Mouse (Mus musculus) liver, embryonic 13.5 days (tissue): ENCODE measurements around the gene Tenm2. TPM values are rescaled to one million over a fixed set of nuclear protein-coding genes. Genes with fewer than 3 reads are reported as not detected.

Experiments used
- ATAC-seq: fragments of 200-750 bp; cut with Nextera tagmentation; 2 replicates; pipeline ENCODE4 v1.8.0; 2017; ENCODE audit warnings: low read depth, mild to moderate bottlenecking, moderate number of reproducible peaks, moderate library complexity
- DNase-seq: peaks from one replicate; pipeline ENCODE4 v3.0.0; 2022
- H3K27ac ChIP-seq: fragments of 300-500 bp; sonication (generic); 2 replicates; pipeline ENCODE4 v1.5.1; 2015; ENCODE audit warnings: moderate library complexity, mild to moderate bottlenecking, inconsistent platforms
- H3K27me3 ChIP-seq: fragments of 300-500 bp; sonication (generic); 2 replicates; pipeline ENCODE4 v1.6.1; 2015; ENCODE audit warnings: mild to moderate bottlenecking, inconsistent platforms
- H3K36me3 ChIP-seq: fragments of 300-500 bp; sonication (generic); 2 replicates; pipeline ENCODE4 v1.6.1; 2015; ENCODE audit warnings: mild to moderate bottlenecking, inconsistent platforms
- H3K4me1 ChIP-seq: fragments of 300-500 bp; sonication (generic); replicated peaks from 2 replicates; pipeline ENCODE4 v1.6.1; 2015; ENCODE audit warnings: inconsistent platforms
- H3K4me2 ChIP-seq: fragments of 300-500 bp; sonication (generic); 2 replicates; pipeline ENCODE4 v1.6.1; 2015; ENCODE audit warnings: inconsistent platforms, mild to moderate bottlenecking, moderate library complexity
- H3K4me3 ChIP-seq: fragments of 300-500 bp; sonication (generic); replicated peaks from 2 replicates; pipeline ENCODE4 v1.5.1; 2015; ENCODE audit warnings: mild to moderate bottlenecking, inconsistent platforms
- H3K9ac ChIP-seq: fragments of 300-500 bp; sonication (generic); 2 replicates; pipeline ENCODE4 v1.6.1; 2015; ENCODE audit warnings: mild to moderate bottlenecking, inconsistent platforms
- H3K9me3 ChIP-seq: fragments of 300-500 bp; sonication (generic); replicated peaks from 2 replicates; pipeline ENCODE4 v1.6.1; 2016; ENCODE audit warnings: inconsistent platforms
- WGBS: fragments of 180-500 bp; shearing (Covaris S2); methylation state at CpG from one replicate; pipeline ENCODE4 v1.1.7; 2015; ENCODE audit not compliant: insufficient replicate concordance; 5-methylcytosine and 5-hydroxymethylcytosine counted together
- polyA plus RNA-seq: library from polyadenylated mRNA; unstranded; fragments of >200 nt; fragmentation: Nextera tagmentation; extraction: Ambion mirVana; gene quantifications from 2 replicates; pipeline ENCODE4 v1.2.1, GENCODE M21; 2015

Tenm2 gene
- polyA plus RNA-seq, 1 experiment from 2014 or later: 0.06 TPM

DNA sequence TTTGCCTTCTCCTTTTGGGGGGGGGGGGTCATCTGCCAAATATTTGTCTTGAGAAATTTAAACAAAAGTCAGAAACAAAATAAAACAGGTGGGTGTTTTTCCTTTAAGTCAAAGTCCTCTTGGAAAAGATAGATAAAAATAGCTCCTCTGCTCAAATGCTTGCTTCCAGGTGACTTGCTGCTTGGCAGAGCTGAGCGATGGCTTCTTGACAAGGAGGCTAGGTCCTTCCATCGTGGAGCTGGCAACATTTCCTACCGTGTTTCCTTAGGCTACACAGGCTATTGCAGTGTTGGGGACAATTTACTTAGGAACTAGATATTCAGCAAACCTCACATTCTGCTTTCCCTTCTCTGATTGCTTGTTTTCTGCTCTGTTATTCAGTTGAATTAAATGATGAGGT, 342.7 kb downstream of the Tenm2 start:
- WGBS: 57% methylated on average over 3 of the region's 3 CpGs
- Histone ChIP-seq H3K27ac (no peak overlapping the region), H3K36me3 (no peaks in the 10 kb centered on the region), H3K27me3 (no peaks in the 10 kb centered on the region), H3K4me3 (no peak overlapping the region), H3K4me2 (no peak overlapping the region), H3K9me3 (no peaks in the 10 kb centered on the region), H3K9ac (no peak overlapping the region), H3K4me1 (no peaks in the 10 kb centered on the region)
- DNase-seq (no peak), ATAC-seq (no peak)

DNA sequence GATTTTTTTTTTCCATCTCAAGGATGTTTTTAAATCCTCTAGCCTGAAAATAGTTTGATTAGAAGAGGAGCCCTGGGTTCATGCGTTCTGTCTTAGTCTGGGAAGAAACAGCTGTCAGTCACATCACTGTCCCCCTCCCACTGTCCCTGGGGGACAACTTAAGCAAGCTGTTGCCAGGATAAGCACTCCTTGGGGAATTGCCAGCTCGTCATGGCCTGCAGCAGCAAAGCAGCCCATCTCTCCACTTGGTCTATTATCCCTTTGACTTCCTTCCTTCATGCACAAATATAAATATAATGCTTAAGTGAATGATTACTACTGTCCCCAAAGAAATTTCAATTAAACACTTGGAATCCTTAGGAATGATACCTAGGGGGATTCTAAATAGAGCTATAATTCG, 344.7 kb downstream of the Tenm2 start:
- no peak overlapping the region for H3K4me2 ChIP-seq
- DNase-seq (no peak), ATAC-seq (no peak)

DNA sequence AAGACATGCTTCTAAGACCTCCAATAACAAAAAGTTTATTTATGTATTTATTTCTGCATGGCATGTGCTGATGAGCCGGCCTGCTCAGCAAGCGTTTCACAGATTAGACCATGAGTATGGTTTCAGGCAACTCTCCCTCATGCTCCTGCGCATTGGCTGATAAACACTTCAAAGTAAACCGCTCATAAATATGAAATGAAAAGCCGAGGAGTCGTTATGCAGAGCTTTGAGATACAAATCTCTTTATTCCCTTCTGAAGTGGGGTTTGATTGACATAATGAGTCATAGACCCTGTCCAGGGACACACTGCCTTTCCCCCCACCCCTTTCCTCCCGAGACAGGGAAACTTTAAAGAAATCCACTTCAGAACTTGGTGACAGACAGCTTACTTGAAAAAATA, 348.3 kb downstream of the Tenm2 start:
- no peaks in the 10 kb centered on the region for H3K4me1 ChIP-seq
- no peak for DNase-seq
- H3K36me3 ChIP-seq: no peaks in the 10 kb centered on the region
- 57% methylated on average over 7 of the region's 7 CpGs for WGBS
- H3K27ac ChIP-seq: no peak overlapping the region
- H3K4me3 ChIP-seq: no peak overlapping the region
- no peak for ATAC-seq
- H3K4me2 ChIP-seq: no peak overlapping the region
- no peak overlapping the region for H3K9ac ChIP-seq
- no peaks in the 10 kb centered on the region for H3K9me3 ChIP-seq
- no peaks in the 10 kb centered on the region for H3K27me3 ChIP-seq

More for the DNA sequence above, 344.7 kb downstream of the Tenm2 start:
- no peaks in the 10 kb centered on the region for H3K9me3 ChIP-seq
- H3K9ac ChIP-seq: no peak overlapping the region
- H3K4me3 ChIP-seq: no peak overlapping the region
- WGBS: 23% methylated on average over 3 of the region's 3 CpGs
- no peak overlapping the region for H3K27ac ChIP-seq
- no peaks in the 10 kb centered on the region for H3K4me1 ChIP-seq
- H3K36me3 ChIP-seq: no peaks in the 10 kb centered on the region
- no peaks in the 10 kb centered on the region for H3K27me3 ChIP-seq

DNA sequence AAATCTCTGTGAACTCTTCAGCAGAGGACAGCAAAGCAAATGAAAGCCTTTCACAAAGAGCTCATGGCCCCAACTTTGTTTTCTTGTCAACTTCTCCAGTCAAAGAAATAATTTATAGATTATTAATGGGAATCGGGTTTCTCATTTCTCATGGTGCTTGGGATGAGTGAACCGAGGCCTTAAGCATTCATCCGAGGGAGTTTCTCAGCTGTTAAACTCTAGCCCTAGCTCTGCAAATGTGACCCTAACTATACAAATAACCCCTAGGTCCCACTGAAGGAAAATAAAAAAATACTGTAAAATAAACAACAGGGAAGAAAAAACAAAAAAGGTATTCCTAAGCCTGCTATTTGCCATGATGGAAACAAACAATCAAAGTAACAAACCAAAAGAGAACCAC, 349.6 kb downstream of the Tenm2 start:
- 76% methylated on average over 3 of the region's 3 CpGs for WGBS
- Histone ChIP-seq H3K36me3 (no peaks in the 10 kb centered on the region), H3K4me1 (no peaks in the 10 kb centered on the region), H3K9me3 (no peaks in the 10 kb centered on the region), H3K4me2 (no peak overlapping the region), H3K27me3 (no peaks in the 10 kb centered on the region), H3K9ac (no peak overlapping the region), H3K27ac (no peak overlapping the region), H3K4me3 (no peak overlapping the region)
- no peak for DNase-seq
- ATAC-seq: no peak

DNA sequence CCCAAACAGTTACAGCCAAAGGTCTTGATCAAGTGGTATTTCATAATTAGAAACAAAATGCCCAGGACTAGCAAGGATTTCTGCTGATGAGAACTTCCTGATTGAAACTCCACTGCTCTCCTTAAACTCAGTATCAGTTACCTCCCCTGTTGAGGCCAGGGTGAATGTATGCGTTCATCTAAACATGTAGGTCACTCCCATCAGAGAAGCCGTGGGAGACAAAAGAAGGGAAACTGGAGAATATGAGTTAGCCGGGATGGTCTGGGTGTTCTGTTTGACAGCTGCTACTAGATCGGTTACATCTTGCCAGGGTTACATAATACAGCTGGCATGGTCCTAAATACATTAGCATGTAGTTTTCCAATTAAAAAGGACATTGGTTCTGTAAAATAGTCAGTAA, 362.8 kb downstream of the Tenm2 start:
- 66% methylated on average over 4 of the region's 4 CpGs for WGBS
- DNase-seq: no peak
- Histone ChIP-seq H3K9me3 (no peaks in the 10 kb centered on the region), H3K27ac (no peak overlapping the region), H3K36me3 (no peaks in the 10 kb centered on the region), H3K4me3 (no peak overlapping the region), H3K4me1 (no peaks in the 10 kb centered on the region), H3K4me2 (no peak overlapping the region), H3K27me3 (no peaks in the 10 kb centered on the region), H3K9ac (no peak overlapping the region)
- ATAC-seq: no peak

DNA sequence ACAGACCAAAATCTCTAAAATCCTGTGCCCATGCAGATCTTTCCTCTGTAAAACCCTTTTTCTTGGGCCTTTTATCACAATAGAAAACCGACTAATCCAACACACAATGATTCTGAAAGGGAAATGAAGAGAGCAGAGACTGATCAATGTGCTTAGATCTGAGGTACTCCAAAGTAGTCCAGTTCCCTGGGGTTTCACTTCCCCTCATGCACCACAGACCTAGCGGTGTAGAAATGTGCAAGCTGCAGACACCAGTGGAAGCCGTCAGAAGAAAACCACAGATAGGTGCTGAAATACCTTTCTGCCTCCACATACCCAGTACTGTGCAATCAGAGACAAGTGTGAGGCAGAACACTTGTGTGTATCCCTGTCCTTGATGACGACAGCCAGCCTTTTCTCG, 365.2 kb downstream of the Tenm2 start:
- Histone ChIP-seq H3K27ac (no peak overlapping the region), H3K36me3 (no peaks in the 10 kb centered on the region), H3K4me3 (no peak overlapping the region), H3K9me3 (no peaks in the 10 kb centered on the region), H3K9ac (no peak overlapping the region), H3K27me3 (no peaks in the 10 kb centered on the region), H3K4me2 (no peak overlapping the region), H3K4me1 (no peaks in the 10 kb centered on the region)
- ATAC-seq (no peak), DNase-seq (no peak)
- WGBS: 57% methylated on average over 5 of the region's 5 CpGs

DNA sequence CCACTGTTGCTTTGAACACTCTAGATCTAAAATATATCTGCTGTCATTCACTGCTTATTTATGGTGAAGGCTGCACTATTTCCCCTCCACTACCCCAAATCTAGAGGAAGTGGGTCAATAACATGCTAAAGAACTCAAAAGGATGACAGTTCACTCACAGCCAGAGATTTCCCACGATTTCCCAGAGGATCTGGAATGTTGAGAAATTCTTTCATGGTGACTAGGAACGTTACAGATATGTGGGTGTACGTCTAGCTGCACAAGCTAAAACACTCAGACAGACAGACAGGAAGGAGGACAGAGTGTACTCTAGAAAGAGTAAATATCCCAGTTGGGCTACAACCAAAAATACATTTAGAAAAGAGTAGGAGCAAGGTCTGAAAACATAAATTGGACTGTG, 384.1 kb downstream of the Tenm2 start:
- H3K9ac ChIP-seq: no peak overlapping the region
- no peak overlapping the region for H3K27ac ChIP-seq
- H3K9me3 ChIP-seq: no peaks in the 10 kb centered on the region
- no peaks in the 10 kb centered on the region for H3K36me3 ChIP-seq
- DNase-seq (no peak), ATAC-seq (no peak)
- H3K4me2 ChIP-seq: no peak overlapping the region
- H3K4me1 ChIP-seq: no peaks in the 10 kb centered on the region
- H3K27me3 ChIP-seq: no peaks in the 10 kb centered on the region
- 26% methylated on average over 3 of the region's 3 CpGs for WGBS
- no peak overlapping the region for H3K4me3 ChIP-seq

DNA sequence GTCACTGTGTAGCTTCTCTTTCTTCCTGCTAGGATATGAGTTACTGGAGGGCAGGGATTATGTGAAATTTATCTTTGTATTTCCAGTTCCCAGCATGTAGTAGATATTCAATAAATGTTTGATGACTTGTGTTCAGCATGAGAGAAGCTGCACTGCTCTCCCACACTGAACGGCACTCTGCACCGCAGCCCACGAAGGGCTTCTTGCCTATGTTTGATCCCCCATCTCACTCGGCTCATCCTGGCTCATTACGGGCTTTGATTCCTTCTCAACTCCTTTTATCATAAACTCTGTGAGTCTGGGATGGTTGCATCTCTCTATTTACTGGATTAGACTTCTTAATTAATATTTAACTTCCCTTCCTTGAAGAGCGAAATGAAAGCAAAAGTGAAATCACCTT, 388.3 kb downstream of the Tenm2 start:
- no peak for DNase-seq
- Histone ChIP-seq H3K4me2 (no peak overlapping the region), H3K9ac (no peak overlapping the region), H3K27me3 (no peaks in the 10 kb centered on the region), H3K4me1 (no peaks in the 10 kb centered on the region), H3K9me3 (no peaks in the 10 kb centered on the region), H3K4me3 (no peak overlapping the region), H3K27ac (no peak overlapping the region), H3K36me3 (no peaks in the 10 kb centered on the region)
- WGBS: 79% methylated on average over 6 of the region's 6 CpGs
- no peak for ATAC-seq

DNA sequence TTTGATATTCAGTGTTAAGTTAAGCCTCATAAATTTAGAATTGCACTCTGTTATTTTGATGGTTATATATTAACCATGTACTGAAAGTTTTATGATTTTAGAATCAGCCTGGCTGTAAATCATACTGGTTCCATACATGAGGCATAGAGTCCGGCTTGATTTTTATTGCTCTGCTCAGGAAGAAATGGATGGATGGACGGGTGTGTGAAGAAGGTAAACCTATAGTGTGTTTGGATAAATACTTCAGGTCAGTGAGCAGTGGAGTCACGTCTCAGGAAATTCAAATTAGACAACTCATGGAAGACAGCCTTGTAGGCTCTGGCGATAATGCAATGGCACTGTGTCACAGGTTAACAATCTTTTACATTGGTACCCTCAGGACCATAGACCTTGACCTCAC, 402.9 kb downstream of the Tenm2 start:
- H3K9me3 ChIP-seq: no peaks in the 10 kb centered on the region
- no peak overlapping the region for H3K4me2 ChIP-seq
- H3K36me3 ChIP-seq: no peaks in the 10 kb centered on the region
- no peaks in the 10 kb centered on the region for H3K4me1 ChIP-seq
- no peak for ATAC-seq
- H3K27me3 ChIP-seq: no peaks in the 10 kb centered on the region
- no peak overlapping the region for H3K4me3 ChIP-seq
- no peak overlapping the region for H3K27ac ChIP-seq
- H3K9ac ChIP-seq: no peak overlapping the region
- WGBS: 65% methylated on average over 4 of the region's 4 CpGs
- DNase-seq: no peak

DNA sequence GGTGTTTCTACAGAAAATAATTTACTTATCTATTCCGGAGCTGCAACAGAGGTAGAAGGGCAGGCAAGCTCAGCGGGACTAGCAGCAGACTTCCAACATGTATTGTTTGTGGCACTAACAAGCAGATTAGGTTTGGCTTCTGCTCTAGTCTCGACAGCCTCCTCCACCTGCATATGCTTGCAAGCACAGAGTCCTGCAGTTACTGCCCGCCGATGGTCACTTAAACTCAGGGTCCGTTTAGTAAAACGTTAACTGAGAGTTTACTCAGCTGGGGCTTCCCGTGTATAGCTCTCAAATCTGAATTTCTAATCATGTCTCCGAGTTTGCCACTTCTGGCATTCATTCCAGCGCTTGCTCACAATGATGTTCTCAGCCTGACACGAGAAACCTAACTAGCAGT, 404.3 kb downstream of the Tenm2 start:
- H3K27me3 ChIP-seq: no peaks in the 10 kb centered on the region
- H3K9ac ChIP-seq: no peak overlapping the region
- H3K27ac ChIP-seq: no peak overlapping the region
- no peaks in the 10 kb centered on the region for H3K36me3 ChIP-seq
- DNase-seq (no peak), ATAC-seq (no peak)
- H3K4me2 ChIP-seq: no peak overlapping the region
- H3K9me3 ChIP-seq: no peaks in the 10 kb centered on the region
- no peaks in the 10 kb centered on the region for H3K4me1 ChIP-seq
- H3K4me3 ChIP-seq: no peak overlapping the region
- WGBS: 60% methylated on average over 11 of the region's 11 CpGs

DNA sequence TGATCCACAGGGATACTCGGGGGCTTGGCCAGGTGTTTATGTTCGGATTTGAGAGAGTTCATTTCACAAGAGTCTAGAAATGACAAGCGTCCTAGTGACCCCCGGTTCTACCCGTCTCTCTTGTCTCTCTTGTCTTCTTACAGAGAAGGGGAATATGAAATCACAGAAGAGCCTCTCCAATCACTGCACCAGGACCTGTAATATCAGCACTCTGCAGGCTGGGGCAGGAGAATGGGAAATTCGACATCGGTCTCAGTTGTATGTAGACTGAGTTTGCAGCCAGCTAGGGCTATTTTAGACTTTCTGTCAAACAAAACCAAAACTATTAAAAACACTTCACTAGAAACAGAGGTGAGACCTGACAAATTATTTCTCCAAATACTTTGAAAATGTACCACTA, 411.1 kb downstream of the Tenm2 start:
- ATAC-seq (no peak), DNase-seq (no peak)
- H3K4me3 ChIP-seq: no peak overlapping the region
- H3K27me3 ChIP-seq: no peaks in the 10 kb centered on the region
- no peak overlapping the region for H3K4me2 ChIP-seq
- H3K36me3 ChIP-seq: no peaks in the 10 kb centered on the region
- no peak overlapping the region for H3K9ac ChIP-seq
- no peak overlapping the region for H3K27ac ChIP-seq
- H3K4me1 ChIP-seq: no peaks in the 10 kb centered on the region
- H3K9me3 ChIP-seq: no peaks in the 10 kb centered on the region
- 41% methylated on average over 7 of the region's 7 CpGs for WGBS

DNA sequence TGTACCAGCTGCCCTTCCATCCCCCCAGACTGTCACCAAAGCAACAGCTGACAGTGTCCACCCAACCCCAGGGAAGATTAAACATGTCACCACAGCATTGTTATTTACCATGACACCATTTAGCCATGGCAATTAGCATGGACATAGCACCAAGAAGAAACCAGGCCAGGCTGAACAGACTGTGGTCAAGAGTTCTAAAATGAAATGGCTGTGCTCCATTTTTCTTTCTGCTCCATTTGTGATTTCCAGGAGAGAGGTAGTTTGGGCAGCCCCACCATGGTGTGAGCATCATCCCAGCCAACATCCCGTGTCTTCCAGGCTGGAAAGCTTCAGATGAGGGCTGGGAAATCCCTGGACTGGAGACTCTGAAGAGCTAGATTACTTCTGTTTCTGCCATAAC, 431.1 kb downstream of the Tenm2 start:
- ATAC-seq: no peak
- Histone ChIP-seq H3K4me1 (no peaks in the 10 kb centered on the region), H3K27me3 (no peaks in the 10 kb centered on the region), H3K4me3 (no peak overlapping the region), H3K36me3 (no peaks in the 10 kb centered on the region), H3K4me2 (no peak overlapping the region), H3K9ac (no peak overlapping the region), H3K27ac (no peak overlapping the region), H3K9me3 (no peaks in the 10 kb centered on the region)
- 40% methylated on average over 1 of the region's 1 CpGs for WGBS
- DNase-seq: no peak

DNA sequence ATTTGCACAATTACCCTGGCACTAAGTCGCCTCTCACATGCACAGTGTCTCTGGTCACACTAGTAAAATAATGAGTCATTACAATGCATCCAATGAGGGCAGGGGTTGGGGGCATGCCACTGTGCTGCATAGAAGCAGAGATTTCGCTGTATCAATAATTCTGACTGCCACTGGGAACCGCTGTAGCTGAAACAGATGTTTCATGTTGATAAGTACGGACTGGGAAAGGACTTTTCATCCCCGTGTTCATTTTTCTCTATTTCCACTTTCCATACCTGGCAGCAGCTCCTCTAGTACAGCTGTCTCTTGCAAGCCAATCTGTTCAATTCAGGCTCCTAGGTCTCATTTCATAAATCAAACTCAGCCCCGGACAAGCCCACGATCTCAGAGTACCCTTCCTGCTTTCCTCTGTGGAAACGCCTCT, 433.5 kb downstream of the Tenm2 start:
- no peaks in the 10 kb centered on the region for H3K4me1 ChIP-seq
- H3K9me3 ChIP-seq: no peaks in the 10 kb centered on the region
- no peak overlapping the region for H3K27ac ChIP-seq
- no peaks in the 10 kb centered on the region for H3K27me3 ChIP-seq
- H3K36me3 ChIP-seq: no peaks in the 10 kb centered on the region
- no peak for ATAC-seq
- H3K4me2 ChIP-seq: no peak overlapping the region
- H3K4me3 ChIP-seq: no peak overlapping the region
- WGBS: 53% methylated on average over 8 of the region's 8 CpGs
- H3K9ac ChIP-seq: no peak overlapping the region
- no peak for DNase-seq
